Mouse (Mus musculus): ENCODE results near the gene Asb5. TPM values are rescaled to one million over a fixed set of nuclear protein-coding genes. Genes with fewer than 3 reads are reported as not detected.
"Not testable (repeated sequence)": the region's sequence is repeated elsewhere in the genome, so short reads cannot be mapped to it uniquely, and the experiment has no call there.

Asb5 gene
- polyA plus RNA-seq, 1 experiment = 3.7 TPM

DNA sequence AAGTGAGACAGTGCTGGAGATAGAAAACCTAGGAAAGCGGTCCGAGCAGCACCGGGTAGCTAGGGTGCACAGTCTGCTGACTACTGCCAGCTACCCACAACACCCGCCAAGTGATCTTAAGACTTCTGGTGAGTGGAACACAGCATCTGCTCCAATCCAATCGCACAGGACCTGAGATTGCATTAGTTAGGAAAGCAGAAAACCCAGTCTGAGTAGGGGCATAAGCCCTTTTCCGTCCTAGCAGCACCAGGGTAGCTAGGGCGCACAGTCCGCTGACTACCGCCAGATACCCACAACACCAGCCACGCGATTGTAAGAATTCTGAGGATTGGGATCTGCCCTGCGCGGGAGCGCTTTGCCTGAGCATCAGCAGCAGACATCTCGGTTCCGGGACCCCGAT, 87.3 kb downstream of the Asb5 start:
- not testable (repeated sequence) for DNase-seq (ENCODE audit: extremely low spot score in 1 of 2, low spot score in 1 of 2)

Other genes starting within 250 kb of the Asb5 start
- 44.4 and 47.2 TPM in 2 replicates for gene Spcs3, start 418 bp downstream of the Asb5 start, polyA plus RNA-seq (2012; rRNA removed)
- gene Spata4, start 71.2 kb downstream of the Asb5 start, polyA plus RNA-seq (2012; rRNA removed) = 0.11 and 0.12 TPM in 2 replicates